Mouse (Mus musculus) cerebellum, adult 2 months (tissue): ENCODE measurements at regions not wholly inside any gene's neighbourhood (a gene's known extent, or its start where the extent isn't known, plus 50 kb on each side); places are given as distances from the start of the nearest gene placed in this dataset.
A peak's percentile ranks its signal among the peaks of the same experiment; 100 is the strongest.

Source experiments
- DNase-seq, 2 experiments: peaks; one replicate each; pipeline ENCODE4 v3.0.0; 2021
- H3K27ac ChIP-seq: fragments of 200-500 bp; 2 replicates; pipeline ENCODE4 v1.5.1; 2012; ENCODE audit warnings: low read length, control low read depth, inconsistent platforms; ENCODE audit not compliant: insufficient read depth
- H3K27me3 ChIP-seq: fragments of 200-500 bp; 2 replicates; pipeline ENCODE4 v1.6.1; 2012; ENCODE audit warnings: inconsistent platforms, mild to moderate bottlenecking, low read length, moderate library complexity; ENCODE audit not compliant: control insufficient read depth, insufficient read depth
- H3K4me1 ChIP-seq: fragments of 200-500 bp; 2 replicates; pipeline ENCODE4 v1.6.1; 2011; ENCODE audit warnings: low read length; ENCODE audit not compliant: control insufficient read depth, insufficient read depth
- H3K4me3 ChIP-seq: fragments of 200-500 bp; replicated peaks from 2 replicates; pipeline ENCODE3; 2011; ENCODE audit warnings: mild to moderate bottlenecking, low read depth, low read length, control low read depth; ENCODE audit not compliant: insufficient read depth
- CTCF ChIP-seq: fragments of 200-500 bp; IDR thresholded peaks from 2 replicates; pipeline ENCODE4 v1.5.1; 2011; ENCODE audit warnings: low read depth, mild to moderate bottlenecking, control low read depth, low read length, moderate library complexity, borderline replicate concordance; ENCODE audit not compliant: insufficient read depth
- POLR2A ChIP-seq: fragments of 200-500 bp; IDR thresholded peaks from 2 replicates; pipeline ENCODE4 v1.6.1; 2011; ENCODE audit warnings: low read length, control low read depth, borderline replicate concordance; ENCODE audit not compliant: insufficient read depth
- WGBS: fragments of 180-500 bp; shearing (Covaris S2); methylation state at CpG from one replicate; pipeline ENCODE4 v1.1.7; 2018; 5-methylcytosine and 5-hydroxymethylcytosine counted together

GRCm38 (mm10) chr1:98192671-98193070 lies 97.2 kb upstream of the Pam start:
- Histone ChIP-seq H3K27me3 (no peaks in the 10 kb centered on the region), H3K4me1 (peaks cover 3% of the 10 kb centered on the region; the same call in 1 of the 2 replicates), H3K4me3 (no peak overlapping the region), H3K27ac (no peak overlapping the region)
- TF ChIP-seq POLR2A, result no peak
- WGBS, result 58% methylated on average over 4 of the region's 4 CpGs
- no peak for DNase-seq

DNA sequence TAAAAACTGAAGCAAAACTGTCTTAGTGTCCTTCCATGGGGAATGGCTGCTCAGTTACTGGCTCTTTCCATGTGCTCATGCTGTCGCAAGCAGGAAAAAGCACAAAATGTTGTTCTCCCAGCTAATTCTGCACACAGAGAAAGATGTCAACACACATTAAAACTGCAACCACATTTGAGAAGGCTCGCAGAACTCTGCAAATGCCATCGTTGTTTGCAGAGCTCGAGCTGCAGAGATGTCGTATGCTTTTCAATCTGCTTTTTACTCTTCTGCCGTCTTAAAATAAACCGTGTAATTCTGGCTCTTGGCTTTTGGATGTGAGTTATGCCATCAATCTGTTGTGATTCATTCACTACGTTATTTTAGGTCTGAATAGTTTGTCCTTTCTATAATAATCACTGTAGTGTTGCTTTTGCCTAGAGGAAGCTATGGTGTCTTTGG lies 96.6 kb upstream of the Pam start:
- Histone ChIP-seq H3K4me3 (no peak overlapping the region), H3K27me3 (no peaks in the 10 kb centered on the region), H3K27ac (no peak overlapping the region), H3K4me1 (peaks cover 3% of the 10 kb centered on the region; the same call in 1 of the 2 replicates)
- peak; percentile 6 to 9 for DNase-seq
- 28% methylated on average over 8 of the region's 8 CpGs for WGBS
- TF ChIP-seq CTCF (no peak), POLR2A (no peak)

DNA sequence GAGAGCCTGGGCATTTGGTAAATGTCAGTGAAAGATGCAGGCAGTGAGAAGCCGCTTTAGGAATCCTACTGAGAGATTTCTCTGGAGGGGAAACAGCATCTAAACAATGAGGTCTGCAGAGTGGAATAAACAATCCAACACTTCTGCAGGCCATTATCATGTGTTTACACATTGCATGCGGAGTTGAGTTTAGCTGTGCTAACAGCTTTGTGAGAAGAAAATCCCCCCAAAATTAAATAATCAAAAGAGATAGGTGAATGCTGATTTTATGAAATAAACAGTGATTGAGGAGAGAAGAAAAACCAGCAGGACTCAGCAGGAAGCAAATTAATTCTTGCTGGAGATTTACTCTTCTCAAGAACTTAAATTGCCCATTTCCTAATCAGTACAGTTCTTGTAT lies 95.9 kb upstream of the Pam start:
- 57% methylated on average over 2 of the region's 2 CpGs for WGBS
- TF ChIP-seq POLR2A (no peak), CTCF (no peak)
- peaks cover 3% of the 10 kb centered on the region; the same call in 1 of the 2 replicates for H3K4me1 ChIP-seq
- no peaks in the 10 kb centered on the region for H3K27me3 ChIP-seq
- H3K4me3 ChIP-seq, result no peak overlapping the region
- H3K27ac ChIP-seq, result no peak overlapping the region
- no peak for DNase-seq

DNA sequence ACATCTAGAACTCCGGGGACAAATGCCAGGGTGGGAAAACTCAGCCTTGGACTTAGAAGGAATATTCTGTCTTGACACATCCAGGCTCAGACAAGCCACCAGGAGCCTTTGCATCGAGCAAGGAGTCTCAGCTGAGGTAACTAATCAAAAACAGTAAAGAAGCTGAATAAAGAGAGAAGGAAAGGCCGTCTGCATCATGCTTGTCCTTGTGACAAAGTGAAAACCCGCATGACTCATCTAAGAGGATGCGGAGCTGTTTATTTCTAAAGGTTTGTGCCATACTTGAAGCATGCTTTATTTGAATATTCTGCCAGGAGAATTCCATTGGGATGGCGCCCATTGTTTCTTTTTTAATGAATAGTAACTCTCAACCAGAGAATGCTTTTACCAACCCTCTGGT lies 95.3 kb upstream of the Pam start:
- no peak for DNase-seq
- TF ChIP-seq POLR2A (no peak), CTCF (no peak)
- WGBS, result 54% methylated on average over 6 of the region's 6 CpGs
- H3K4me3 ChIP-seq, result no peak overlapping the region
- H3K4me1 ChIP-seq, result peaks cover 3% of the 10 kb centered on the region; the same call in 1 of the 2 replicates
- H3K27ac ChIP-seq, result no peak overlapping the region
- no peaks in the 10 kb centered on the region for H3K27me3 ChIP-seq

DNA sequence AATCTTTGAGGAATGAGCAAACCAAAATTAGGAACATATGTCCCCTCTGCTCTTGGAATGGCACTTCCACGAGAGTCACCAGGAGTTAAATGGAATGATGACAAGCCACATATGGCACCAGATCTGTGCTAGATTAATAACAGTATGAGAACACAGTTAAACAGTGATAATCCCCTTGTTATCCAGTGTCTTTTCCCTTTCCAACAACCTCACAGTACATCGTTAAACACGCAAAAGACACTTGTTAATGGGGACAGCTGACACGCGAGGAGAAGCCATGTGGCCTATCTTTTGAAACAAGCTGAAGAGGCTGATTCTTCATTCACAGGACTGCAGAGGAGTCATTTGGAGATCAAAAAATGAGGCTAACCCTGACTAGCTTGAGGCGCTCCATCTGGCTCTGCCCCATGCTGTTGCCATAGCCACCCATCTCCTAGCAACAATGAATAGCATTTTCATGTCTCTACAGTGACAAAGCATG lies 94.6 kb upstream of the Pam start:
- no peaks in the 10 kb centered on the region for H3K27me3 ChIP-seq
- peaks cover 3% of the 10 kb centered on the region; the same call in 1 of the 2 replicates for H3K4me1 ChIP-seq
- no peak for TF ChIP-seq CTCF
- no peak for TF ChIP-seq POLR2A
- H3K27ac ChIP-seq, result no peak overlapping the region
- peak; percentile 19 to 58 for DNase-seq
- WGBS, result 8% methylated on average over 6 of the region's 6 CpGs
- H3K4me3 ChIP-seq, result no peak overlapping the region

- Histone ChIP-seq H3K27ac (no peak overlapping the region), H3K4me1 (no peaks in the 10 kb centered on the region), H3K27me3 (no peaks in the 10 kb centered on the region), H3K4me3 (no peak overlapping the region)
- no peak for DNase-seq
- TF ChIP-seq POLR2A, result no peak
- no peak for TF ChIP-seq CTCF
- 21% methylated on average over 6 of the region's 6 CpGs for WGBS
Measured at GRCm38 (mm10) chr1:98180372-98180771, 84.9 kb upstream of the Pam start.

- Histone ChIP-seq H3K27ac (no peak overlapping the region), H3K4me3 (no peak overlapping the region), H3K4me1 (no peaks in the 10 kb centered on the region), H3K27me3 (no peaks in the 10 kb centered on the region)
- 36% methylated on average over 1 of the region's 1 CpGs for WGBS
- TF ChIP-seq CTCF (peak; percentile 39; the same call in 1 of the 2 replicates), POLR2A (no peak)
- DNase-seq, result peak in 1 of 2 experiments; percentile 13
Measured at GRCm38 (mm10) chr1:98179030-98179429, 83.6 kb upstream of the Pam start.

GRCm38 (mm10) chr1:98174811-98175132 lies 79.3 kb upstream of the Pam start:
- TF ChIP-seq POLR2A (no peak), CTCF (no peak)
- no peak overlapping the region for H3K27ac ChIP-seq
- DNase-seq, result no peak
- H3K27me3 ChIP-seq, result no peaks in the 10 kb centered on the region
- no peak overlapping the region for H3K4me3 ChIP-seq
- 70% methylated on average over 4 of the region's 4 CpGs for WGBS
- H3K4me1 ChIP-seq, result no peaks in the 10 kb centered on the region
